Mouse (Mus musculus) liver, postnatal 0 days (tissue): ENCODE data around the gene Postn. TPM values are rescaled to one million over a fixed set of nuclear protein-coding genes. Genes with fewer than 3 reads are reported as not detected.

Source experiments
- ATAC-seq: fragments of 200-750 bp; cut with Nextera tagmentation; 2 replicates; pipeline ENCODE4 v1.8.0; 2017; ENCODE audit warnings: mild to moderate bottlenecking, moderate library complexity
- DNase-seq: peaks from one replicate; pipeline ENCODE4 v3.0.0-alpha.2; 2016
- H3K27ac ChIP-seq: fragments of 300-500 bp; sonication (generic); 2 replicates; pipeline ENCODE4 v1.5.1; 2014; ENCODE audit warnings: antibody characterized with exemption, moderate library complexity, mild to moderate bottlenecking, low read depth
- H3K27me3 ChIP-seq: fragments of 300-500 bp; sonication (generic); 2 replicates; pipeline ENCODE4 v1.6.1; 2014; ENCODE audit warnings: low read length, control low read depth, mixed read lengths; ENCODE audit not compliant: insufficient read depth
- H3K36me3 ChIP-seq: fragments of 300-500 bp; sonication (generic); replicated peaks from 2 replicates; pipeline ENCODE4 v1.6.1; 2014; ENCODE audit warnings: mild to moderate bottlenecking, control low read depth, low read length, moderate library complexity, mixed read lengths; ENCODE audit not compliant: insufficient read depth
- H3K4me1 ChIP-seq: fragments of 300-500 bp; sonication (generic); 2 replicates; pipeline ENCODE4 v1.6.1; 2014; ENCODE audit warnings: antibody characterized with exemption, mild to moderate bottlenecking, control low read depth; ENCODE audit not compliant: insufficient read depth
- H3K4me2 ChIP-seq: fragments of 300-500 bp; sonication (generic); 2 replicates; pipeline ENCODE4 v1.6.1; 2014; ENCODE audit warnings: low read depth, mild to moderate bottlenecking, low read length, moderate library complexity, mixed read lengths
- H3K4me3 ChIP-seq: fragments of 300-500 bp; sonication (generic); 2 replicates; pipeline ENCODE4 v1.5.1; 2014; ENCODE audit warnings: low read depth, low read length
- H3K9ac ChIP-seq: fragments of 300-500 bp; sonication (generic); replicated peaks from 2 replicates; pipeline ENCODE4 v1.6.1; 2014; ENCODE audit warnings: mild to moderate bottlenecking, moderate library complexity
- H3K9me3 ChIP-seq: fragments of 300-500 bp; sonication (generic); 2 replicates; pipeline ENCODE4 v1.6.1; 2016; ENCODE audit warnings: mild to moderate bottlenecking, control low read depth, low read length, mixed read lengths
- CTCF ChIP-seq: sonication (generic); IDR thresholded peaks from 2 replicates; pipeline ENCODE4 v1.5.1; 2016; ENCODE audit warnings: antibody characterized with exemption, low read depth
- EP300 ChIP-seq: IDR thresholded peaks from 2 replicates; pipeline ENCODE4 v1.6.1; 2016; ENCODE audit warnings: antibody characterized with exemption, low read depth, mild to moderate bottlenecking
- WGBS: fragments of 180-500 bp; shearing (Covaris S2); extraction: QIAGEN DNeasy Blood & Tissue Kit; methylation state at CpG from one replicate; pipeline ENCODE4 v1.1.7; 2014; ENCODE audit not compliant: insufficient replicate concordance; 5-methylcytosine and 5-hydroxymethylcytosine counted together
- polyA plus RNA-seq: library from polyadenylated mRNA; unstranded; fragments of >200 nt; fragmentation: Nextera tagmentation; extraction: Ambion mirVana; gene quantifications from 2 replicates; pipeline ENCODE4 v1.2.1, GENCODE M21; 2015

Gene Postn
- polyA plus RNA-seq, 1 experiment from 2014 or later: 23.7 TPM

DNA sequence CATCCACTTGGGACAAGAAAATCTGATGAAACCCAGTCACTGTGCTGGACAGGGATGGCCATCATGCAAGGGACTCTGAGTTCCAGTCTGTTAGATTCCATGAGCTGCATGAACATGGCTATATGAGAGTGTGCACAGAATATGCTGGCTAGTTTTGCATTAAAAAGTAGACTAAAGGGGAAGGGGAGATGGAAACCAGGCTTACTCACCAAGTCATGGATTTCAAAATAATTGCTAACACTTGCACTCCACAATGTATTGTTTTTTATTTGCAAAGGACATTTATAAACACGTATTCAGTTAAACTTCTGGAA is 52.6 kb downstream of the Postn start:
- 73% methylated on average over 1 of the region's 1 CpGs for WGBS

DNA sequence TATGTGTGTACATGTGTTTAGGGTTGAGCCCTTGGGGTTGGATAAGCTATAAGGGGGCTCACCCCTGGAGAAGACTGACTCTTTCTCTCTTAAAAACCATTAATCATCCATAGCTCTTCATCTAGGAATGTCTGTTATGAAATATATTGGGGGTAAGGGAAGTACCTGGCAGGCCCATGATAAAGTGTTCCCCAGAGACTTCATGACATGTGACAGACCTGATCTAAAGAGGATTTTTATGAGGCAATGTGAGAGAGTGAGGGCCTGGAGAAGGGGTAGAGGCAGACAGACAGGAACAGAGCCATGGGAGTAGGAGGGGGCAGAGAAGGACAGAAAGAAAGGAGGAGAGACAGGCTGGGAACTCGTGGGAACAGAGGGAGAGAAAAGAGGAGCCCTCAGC is 53.5 kb downstream of the Postn start:
- Histone ChIP-seq H3K27ac (no peak overlapping the region), H3K9me3 (no peaks in the 10 kb centered on the region), H3K27me3 (no peaks in the 10 kb centered on the region), H3K36me3 (no peaks in the 10 kb centered on the region), H3K4me1 (no peaks in the 10 kb centered on the region), H3K4me2 (no peak overlapping the region), H3K4me3 (no peak overlapping the region), H3K9ac (no peak overlapping the region)
- DNase-seq (no peak), ATAC-seq (no peak)
- TF ChIP-seq EP300: no peak
- no peak for TF ChIP-seq CTCF
- 44% methylated on average over 1 of the region's 1 CpGs for WGBS

More for the DNA sequence above, 52.6 kb downstream of the Postn start:
- no peak overlapping the region for H3K4me3 ChIP-seq
- no peak overlapping the region for H3K27ac ChIP-seq
- ATAC-seq (no peak), DNase-seq (no peak)
- no peaks in the 10 kb centered on the region for H3K27me3 ChIP-seq
- no peaks in the 10 kb centered on the region for H3K4me1 ChIP-seq
- TF ChIP-seq EP300 (no peak), CTCF (no peak)
- H3K9ac ChIP-seq: no peak overlapping the region
- H3K4me2 ChIP-seq: no peak overlapping the region
- H3K36me3 ChIP-seq: no peaks in the 10 kb centered on the region
- H3K9me3 ChIP-seq: no peaks in the 10 kb centered on the region

DNA sequence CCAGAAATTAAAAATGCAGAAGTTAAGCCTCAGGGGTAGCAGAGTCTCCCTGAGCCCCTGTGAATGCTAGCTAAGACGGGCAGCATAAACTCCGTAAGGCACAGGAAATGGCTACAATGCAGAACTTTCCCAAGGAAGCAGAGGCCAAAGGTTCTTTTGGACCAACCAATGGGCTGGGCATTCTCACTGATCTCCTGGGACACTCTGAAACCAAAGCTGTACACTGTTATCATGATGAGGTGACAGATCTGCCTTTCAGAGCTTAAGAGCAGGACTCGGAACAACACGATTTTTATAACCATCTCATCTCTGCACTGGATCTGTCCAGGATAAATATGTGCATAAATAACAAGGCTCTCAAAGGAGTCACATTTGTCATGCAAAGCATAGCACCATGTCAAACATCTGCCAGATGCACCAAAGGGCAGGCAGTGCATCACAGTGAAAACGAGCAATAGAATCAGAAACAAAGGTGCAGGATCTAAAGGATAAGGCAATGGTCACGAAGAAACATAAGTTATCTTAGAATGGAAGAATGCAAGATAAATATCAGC is 57.0 kb downstream of the Postn start:
- no peaks in the 10 kb centered on the region for H3K27me3 ChIP-seq
- no peak overlapping the region for H3K4me2 ChIP-seq
- no peaks in the 10 kb centered on the region for H3K36me3 ChIP-seq
- DNase-seq: no peak
- no peaks in the 10 kb centered on the region for H3K4me1 ChIP-seq
- H3K4me3 ChIP-seq: no peak overlapping the region
- ATAC-seq: no peak
- WGBS: 53% methylated on average over 6 of the region's 6 CpGs
- H3K27ac ChIP-seq: no peak overlapping the region
- H3K9ac ChIP-seq: no peak overlapping the region
- no peaks in the 10 kb centered on the region for H3K9me3 ChIP-seq
- TF ChIP-seq EP300: no peak
- TF ChIP-seq CTCF: no peak

DNA sequence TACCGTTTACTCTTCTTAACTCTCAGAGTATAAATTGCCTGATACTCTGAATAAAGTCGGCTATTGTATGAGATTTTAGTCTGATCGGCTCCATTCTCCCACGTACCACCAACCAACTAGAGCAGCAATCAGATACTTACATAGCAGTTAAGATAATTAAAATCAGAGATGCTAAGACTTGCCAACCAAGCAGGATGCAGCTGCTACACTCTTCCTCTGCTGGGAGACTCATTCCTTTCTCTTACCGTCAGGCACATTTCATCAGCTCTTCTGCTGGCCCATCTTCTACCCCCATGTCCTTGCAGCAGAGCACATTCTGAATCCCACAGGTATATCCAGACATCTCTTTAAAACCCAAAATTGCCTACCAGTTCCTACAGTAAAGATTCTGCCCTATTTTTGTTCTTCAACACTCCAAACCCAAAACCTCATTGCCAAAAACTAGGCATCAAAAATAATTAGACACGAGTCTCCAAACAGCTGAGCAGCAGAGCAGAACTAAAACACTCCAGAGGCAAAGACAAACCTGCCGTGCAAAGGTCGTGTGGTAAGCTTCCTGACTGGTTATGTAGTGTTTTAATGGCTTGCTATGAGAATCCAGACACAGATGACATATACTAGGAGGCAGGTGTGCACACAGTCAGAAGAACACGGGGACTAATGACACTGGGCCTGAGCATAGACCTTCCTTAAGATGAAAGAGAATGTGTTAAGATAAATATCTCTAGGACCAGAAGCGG is 59.5 kb downstream of the Postn start:
- H3K4me1 ChIP-seq: no peaks in the 10 kb centered on the region
- H3K9me3 ChIP-seq: no peaks in the 10 kb centered on the region
- H3K27ac ChIP-seq: no peak overlapping the region
- H3K27me3 ChIP-seq: no peaks in the 10 kb centered on the region
- ATAC-seq (no peak), DNase-seq (no peak)
- no peak overlapping the region for H3K4me3 ChIP-seq
- H3K4me2 ChIP-seq: no peak overlapping the region
- no peak overlapping the region for H3K9ac ChIP-seq
- H3K36me3 ChIP-seq: no peaks in the 10 kb centered on the region
- TF ChIP-seq EP300 (no peak), CTCF (no peak)
- 67% methylated on average over 10 of the region's 10 CpGs for WGBS

DNA sequence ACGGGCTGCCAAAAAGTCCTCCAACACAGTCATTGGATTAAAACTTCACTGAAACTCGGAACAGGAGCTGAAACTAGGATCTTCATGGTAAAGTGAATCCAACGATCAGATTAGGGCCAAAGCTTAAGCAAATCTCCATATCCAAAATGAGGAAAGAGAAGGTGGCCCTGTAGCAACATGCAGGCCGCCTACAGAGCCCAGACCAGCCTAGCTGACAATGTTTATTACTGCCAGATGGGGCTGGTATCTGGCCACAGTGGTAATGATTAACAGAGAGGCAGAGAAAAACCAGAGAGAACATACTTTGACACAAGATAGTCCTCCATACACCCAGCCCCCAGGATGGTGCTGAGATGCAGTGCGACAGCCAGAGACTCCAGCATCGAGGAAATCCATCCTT is 60.1 kb downstream of the Postn start:
- DNase-seq (peak; percentile 15), ATAC-seq (peak; percentile 73)
- Histone ChIP-seq H3K36me3 (no peaks in the 10 kb centered on the region), H3K4me2 (no peak overlapping the region), H3K4me3 (no peak overlapping the region), H3K9ac (no peak overlapping the region), H3K4me1 (no peaks in the 10 kb centered on the region), H3K27ac (no peak overlapping the region), H3K27me3 (no peaks in the 10 kb centered on the region), H3K9me3 (no peaks in the 10 kb centered on the region)
- 57% methylated on average over 6 of the region's 6 CpGs for WGBS
- TF ChIP-seq CTCF: no peak
- no peak for TF ChIP-seq EP300

DNA sequence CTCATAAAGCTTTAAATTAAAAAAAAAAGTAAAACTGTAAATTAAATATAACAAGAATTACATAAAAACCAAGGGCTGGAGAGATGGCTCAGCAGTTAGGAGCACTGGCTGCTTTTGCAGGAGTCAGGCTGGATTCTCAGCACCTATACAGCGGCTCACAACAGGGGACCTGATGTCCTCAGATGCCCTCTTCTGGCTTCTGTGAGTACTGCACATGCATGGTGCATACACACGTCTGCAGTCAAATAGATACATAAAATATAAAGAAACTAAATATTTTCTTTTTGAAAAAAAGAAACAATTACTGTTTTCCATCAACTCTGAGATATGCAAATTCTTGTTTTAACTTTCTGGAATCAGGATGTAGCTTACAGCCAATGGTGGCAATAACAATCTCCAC is 60.8 kb downstream of the Postn start:
- Histone ChIP-seq H3K9ac (no peak overlapping the region), H3K4me1 (no peaks in the 10 kb centered on the region), H3K9me3 (no peaks in the 10 kb centered on the region), H3K4me3 (no peak overlapping the region), H3K27me3 (no peaks in the 10 kb centered on the region), H3K4me2 (no peak overlapping the region), H3K36me3 (no peaks in the 10 kb centered on the region), H3K27ac (no peak overlapping the region)
- ATAC-seq (no peak), DNase-seq (no peak)
- no peak for TF ChIP-seq CTCF
- no peak for TF ChIP-seq EP300
- WGBS: 85% methylated on average over 2 of the region's 2 CpGs
